ENCODE assay signal across 27 mouse cellular contexts in genomic region chr9:64557846-64558530, GRCm38 (mm10).
DNase-seq lines count a peak whose midpoint lies in the region; ATAC-seq and TF ChIP-seq lines count a peak whose summit lies in the region.
"Had no signal": no experiment of that assay in that cellular context is flagged by ENCODE, and none has a peak within 500 bp of the region (broad histone marks: within the 10 kb centered on the region; RNA-seq: fewer than 3 reads in every experiment).

No protein-coding gene starts in this region.

- H3K9me3 ChIP-seq in hindbrain, postnatal 0 days (ENCODE audit: low read length): 0 out of 2 replicates have a peak, but pooled peaks cover 1% of the 10 kb centered on the region
- no peaks in the 10 kb centered on the region for H3K9me3 ChIP-seq in hindbrain, embryonic 13.5 days
- H3K9me3 ChIP-seq in midbrain, embryonic 15.5 days: no peaks in the 10 kb centered on the region
- H3K9me3 ChIP-seq: embryonic facial prominence, embryonic 15.5 days; forebrain, embryonic 12.5 days; midbrain, embryonic 12.5 days; neural tube, embryonic 15.5 days had no signal

- peaks cover 6% of the 10 kb centered on the region; the same call in 1 of the 2 replicates for H3K4me1 ChIP-seq in hindbrain, postnatal 0 days (ENCODE audit: insufficient read depth, low read length)
- H3K4me1 ChIP-seq in hindbrain, embryonic 13.5 days (replicated peaks): peaks cover 29% of the 10 kb centered on the region
- peaks cover 23% of the 10 kb centered on the region for H3K4me1 ChIP-seq in midbrain, embryonic 15.5 days
- H3K4me1 ChIP-seq: embryonic facial prominence, embryonic 15.5 days; megakaryocyte, embryonic 14.5 days had no signal

- no peaks in the 10 kb centered on the region for H3K27me3 ChIP-seq in hindbrain, postnatal 0 days (ENCODE audit: insufficient read depth, low read length)
- 0 out of 2 replicates have a peak, but pooled peaks cover 4% of the 10 kb centered on the region for H3K27me3 ChIP-seq in hindbrain, embryonic 13.5 days
- H3K27me3 ChIP-seq in midbrain, embryonic 15.5 days (replicated peaks): no peaks in the 10 kb centered on the region
- H3K27me3 ChIP-seq: forebrain, embryonic 12.5 days had no signal

- no peak overlapping the region for H3K4me2 ChIP-seq in hindbrain, postnatal 0 days (ENCODE audit: low read depth, low read length)
- H3K4me2 ChIP-seq in hindbrain, embryonic 13.5 days: no peak overlapping the region
- no peak overlapping the region for H3K4me2 ChIP-seq in midbrain, embryonic 15.5 days
- H3K4me2 ChIP-seq: embryonic facial prominence, embryonic 15.5 days; forebrain, embryonic 12.5 days; limb, embryonic 12.5 days; midbrain, embryonic 12.5 days; neural tube, embryonic 15.5 days had no signal

- peak; percentile 27 for DNase-seq in hindbrain, postnatal 0 days (ENCODE audit: low spot score)
- peak; percentile 94 for DNase-seq in cerebellum, adult 8-10 months
- peak; percentile 97 for DNase-seq in cerebellum, postnatal 25 days
- DNase-seq in retina, embryonic 14.5 days (ENCODE audit: low spot score): no peak
- DNase-seq: adrenal gland, adult 8-10 months; forebrain, postnatal 0 days; gastrocnemius, postnatal 14 days; heart, postnatal 14 days; kidney, adult 8-10 months; kidney, postnatal 10 days; layer of hippocampus, adult 9-11 months; liver, postnatal 0 days; lung, postnatal 4 days; right cerebral cortex, adult 18-20 months; thymus, adult 18-20 months had no signal

- no peak overlapping the region for H3K9ac ChIP-seq in hindbrain, postnatal 0 days (replicated peaks; ENCODE audit: low read length)
- no peak overlapping the region for H3K9ac ChIP-seq in hindbrain, embryonic 13.5 days
- no peak overlapping the region for H3K9ac ChIP-seq in midbrain, embryonic 15.5 days
- H3K9ac ChIP-seq: embryonic facial prominence, embryonic 15.5 days; forebrain, embryonic 12.5 days; forebrain, postnatal 0 days; limb, embryonic 12.5 days; liver, postnatal 0 days; midbrain, embryonic 12.5 days; neural tube, embryonic 15.5 days had no signal

- peak; percentile 37; the same call in 1 of the 2 replicates for ATAC-seq in hindbrain, postnatal 0 days
- ATAC-seq in hindbrain, embryonic 13.5 days (ENCODE audit: low FRiP score): no peak
- peak; percentile 84 for ATAC-seq in cerebellum, adult (ENCODE audit: insufficient number of reproducible peaks, low FRiP score, low TSS enrichment)
- ATAC-seq in midbrain, embryonic 15.5 days (replicated peaks): no peak
- ATAC-seq: forebrain, postnatal 0 days; intestine, embryonic 16.5 days; liver, postnatal 0 days had no signal

- H3K36me3 ChIP-seq in hindbrain, postnatal 0 days (ENCODE audit: insufficient read depth, low read length): no peaks in the 10 kb centered on the region
- no peaks in the 10 kb centered on the region for H3K36me3 ChIP-seq in hindbrain, embryonic 13.5 days
- H3K36me3 ChIP-seq in midbrain, embryonic 15.5 days (replicated peaks): no peaks in the 10 kb centered on the region
- H3K36me3 ChIP-seq: embryonic facial prominence, embryonic 15.5 days; forebrain, embryonic 12.5 days; G1E; limb, embryonic 12.5 days; midbrain, embryonic 12.5 days; neural tube, embryonic 15.5 days had no signal

- no peak for TF ChIP-seq CTCF in hindbrain, postnatal 0 days (IDR thresholded peaks at IDR 0.05; ENCODE audit: low read depth)

- H3K4me3 ChIP-seq in hindbrain, postnatal 0 days (ENCODE audit: low read length): no peak overlapping the region
- H3K4me3 ChIP-seq in hindbrain, embryonic 13.5 days: no peak overlapping the region
- H3K4me3 ChIP-seq in midbrain, embryonic 15.5 days: no peak overlapping the region
- H3K4me3 ChIP-seq: embryonic facial prominence, embryonic 15.5 days; forebrain, embryonic 12.5 days; limb, embryonic 12.5 days; megakaryocyte, embryonic 14.5 days; midbrain, embryonic 12.5 days; neural tube, embryonic 15.5 days had no signal

- WGBS in hindbrain, postnatal 0 days: 87% methylated on average over 7 of the region's 7 CpGs
- WGBS in hindbrain, embryonic 13.5 days: 96% methylated on average over 7 of the region's 7 CpGs
- WGBS in midbrain, embryonic 15.5 days: 97% methylated on average over 7 of the region's 7 CpGs

- H3K27ac ChIP-seq in hindbrain, postnatal 0 days: no peak overlapping the region
- H3K27ac ChIP-seq in hindbrain, embryonic 13.5 days: no peak overlapping the region
- no peak overlapping the region for H3K27ac ChIP-seq in midbrain, embryonic 15.5 days
- H3K27ac ChIP-seq: embryonic facial prominence, embryonic 15.5 days; forebrain, embryonic 12.5 days; limb, embryonic 12.5 days; midbrain, embryonic 12.5 days; neural tube, embryonic 15.5 days; stomach, postnatal 0 days had no signal

Comparison
In these comparisons a context has a peak if more than half of its experiments do, and no peak if none do; other contexts are left out.
1. ATAC-seq: peak in hindbrain, postnatal 0 days (single experiment) and cerebellum, adult (single experiment); none in hindbrain, embryonic 13.5 days (single experiment) and midbrain, embryonic 15.5 days (single experiment).